Mouse (Mus musculus) Patski (cell line): Measurements from ENCODE around the gene Cox5a. TPM values are rescaled to one million over a fixed set of nuclear protein-coding genes. Genes with fewer than 3 reads are reported as not detected.

Experiments
- ATAC-seq: fragments of 100-300 bp; one replicate; pipeline ENCODE4 v1.8.0; 2021
- CTCF ChIA-PET: fragments of 350-600 bp; sonication (Branson Sonifier 250); formaldehyde crosslinking; loops from one replicate; lab custom pipeline; 2022; ENCODE audit warnings: inconsistent platforms; lab: Charles Lee
- POLR2A ChIA-PET: fragments of 350-600 bp; sonication (Branson Sonifier 250); formaldehyde crosslinking; loops from one replicate; lab custom pipeline; 2022; ENCODE audit warnings: antibody characterized with exemption, inconsistent platforms; lab: Charles Lee
- DNase-seq: peaks from one replicate; pipeline ENCODE4 v3.0.0-alpha.2; 2011; ENCODE audit warnings: low read depth, low spot score
- H3K27me3 ChIP-seq: fragments of 371-371 bp; one replicate; pipeline ENCODE4 v1.5.1; 2021
- CTCF ChIP-seq: fragments of 100-300 bp; IDR thresholded peaks from one replicate; pipeline ENCODE4 v1.5.1; 2021
- in situ Hi-C: fragments of 300-500 bp; cut with MboI; formaldehyde crosslinking; loops from 3 replicates; pipeline ENCODE4 v1.11.1; 2018; ENCODE audit warnings: low pct_unique_long_range_greater_than_20kb, mixed read lengths
- polyA plus RNA-seq: library from polyadenylated mRNA; unstranded; gene quantifications from one replicate; pipeline ENCODE4 v1.2.3, GENCODE M21; 2021

The Cox5a gene
- polyA plus RNA-seq, 1 experiment from 2014 or later: 1,082 TPM

GRCm38 (mm10) chr9:57577144-57577849, 56.2 kb downstream of the Cox5a start:
- H3K27me3 ChIP-seq: no peaks in the 10 kb centered on the region
- TF ChIP-seq CTCF: no peak
- ATAC-seq (no peak), DNase-seq (no peak)
- in situ Hi-C loops: no loop called here
- CTCF ChIA-PET: interaction anchor here (1.7 kb wide), 1 partner anchor 10 kb away, joined by 3 read pairs; no protein-coding TSS in a partner anchor
- POLR2A ChIA-PET: no interaction called here

Other genes starting within 250 kb of the Cox5a start
- 35.2 TPM for gene Ppcdc, start 81.2 kb upstream of the Cox5a start, polyA plus RNA-seq
- 73.0 TPM for gene Scamp5, start 53.2 kb upstream of the Cox5a start, polyA plus RNA-seq
- 0.39 TPM for gene Rpp25, start 17.2 kb upstream of the Cox5a start, polyA plus RNA-seq
- 10.2 TPM for gene Fam219b, start 16.3 kb downstream of the Cox5a start, polyA plus RNA-seq
- 39.1 TPM for gene Mpi, start 31.5 kb downstream of the Cox5a start, polyA plus RNA-seq
- 60.2 TPM for gene Scamp2, start 39.7 kb downstream of the Cox5a start, polyA plus RNA-seq
- 30.7 TPM for gene Ulk3, start 68.2 kb downstream of the Cox5a start, polyA plus RNA-seq
- gene Cplx3, start 85.0 kb downstream of the Cox5a start, polyA plus RNA-seq: 0.72 TPM
- gene Lman1l, start 99.5 kb downstream of the Cox5a start, polyA plus RNA-seq: 0.09 TPM
- gene Csk, start 132.4 kb downstream of the Cox5a start, polyA plus RNA-seq: 117 TPM
- gene Cyp1a2, start 162.4 kb downstream of the Cox5a start, polyA plus RNA-seq: not detected
- gene Cyp1a1, start 166.7 kb downstream of the Cox5a start, polyA plus RNA-seq: not detected
- 14.3 TPM for gene Edc3, start 187.3 kb downstream of the Cox5a start, polyA plus RNA-seq
- gene Clk3, start 244.6 kb downstream of the Cox5a start, polyA plus RNA-seq: 75.6 TPM